ENCODE assay signal across 20 mouse cellular contexts in genomic region chr2:158275349-158275748, GRCm38 (mm10). TPM values are rescaled to one million over a fixed set of nuclear protein-coding genes. Genes with fewer than 3 reads are reported as not detected.
A peak's percentile ranks its signal among the peaks of the same experiment; 100 is the strongest.
DNase-seq lines count a peak whose midpoint lies in the region; ATAC-seq and TF ChIP-seq lines count a peak whose summit lies in the region.
"Had no signal": no experiment of that assay in that cellular context is flagged by ENCODE, and none has a peak within 500 bp of the region (broad histone marks: within the 10 kb centered on the region; RNA-seq: fewer than 3 reads in every experiment).

No protein-coding gene starts in this region.

- no peak for DNase-seq in kidney, adult 2 months
- no peak for DNase-seq in kidney, postnatal 14 days
- DNase-seq in midbrain, embryonic 11.5 days (ENCODE audit: low spot score, missing footprints), result peak; percentile 33
- no peak for DNase-seq in stomach, postnatal 0 days (ENCODE audit: low spot score)
- no peak for DNase-seq in cerebellum, postnatal 14 days
- DNase-seq: cerebellum, adult 8-10 months; embryo, embryonic 11 days; kidney, adult 11 months; lung, postnatal 4 days; midbrain, embryonic 14.5 days; right cerebral cortex, postnatal 4 days had no signal

- peak; percentile 33; the same call in 1 of the 2 replicates for TF ChIP-seq CTCF in kidney, adult 2 months (conservative IDR thresholded peaks at IDR 0.05; ENCODE audit: insufficient read depth, insufficient read length, low read depth, low read length)
- peak; percentile 43; the same call in 1 of the 2 replicates for TF ChIP-seq CTCF in bone marrow, adult 2 months (IDR thresholded peaks at IDR 0.05; ENCODE audit: control insufficient read depth, insufficient read depth, low read length)
- peak; percentile 33 for TF ChIP-seq CTCF in stomach, postnatal 0 days (IDR thresholded peaks at IDR 0.05; ENCODE audit: low read depth)

- no peaks in the 10 kb centered on the region for H3K27me3 ChIP-seq in kidney, adult 2 months (replicated peaks; ENCODE audit: control insufficient read depth, insufficient read depth, low read length)
- H3K27me3 ChIP-seq in midbrain, embryonic 11.5 days (ENCODE audit: control insufficient read depth, insufficient read depth, low read length), result no peaks in the 10 kb centered on the region
- H3K27me3 ChIP-seq in midbrain, embryonic 16.5 days (ENCODE audit: control insufficient read depth, insufficient read depth, low read depth, low read length), result no peaks in the 10 kb centered on the region
- H3K27me3 ChIP-seq in stomach, postnatal 0 days (ENCODE audit: control insufficient read depth, insufficient read depth, low read length), result no peaks in the 10 kb centered on the region
- H3K27me3 ChIP-seq: heart, embryonic 15.5 days; hindbrain, embryonic 12.5 days; limb, embryonic 13.5 days had no signal

- TF ChIP-seq POLR2A in kidney, adult 2 months (IDR thresholded peaks at IDR 0.05; ENCODE audit: low read depth, low read length), result no peak
- no peak for TF ChIP-seq POLR2A in bone marrow, adult 2 months (IDR thresholded peaks at IDR 0.05; ENCODE audit: borderline replicate concordance, control insufficient read depth, low read depth, low read length)

- H3K4me2 ChIP-seq in midbrain, embryonic 11.5 days, result no peak overlapping the region
- no peak overlapping the region for H3K4me2 ChIP-seq in midbrain, embryonic 16.5 days (ENCODE audit: low read length)
- H3K4me2 ChIP-seq in stomach, postnatal 0 days (replicated peaks; ENCODE audit: low read depth), result no peak overlapping the region
- H3K4me2 ChIP-seq: heart, embryonic 15.5 days; hindbrain, embryonic 12.5 days; limb, embryonic 13.5 days had no signal

- no peaks in the 10 kb centered on the region for H3K9me3 ChIP-seq in midbrain, embryonic 11.5 days (ENCODE audit: control insufficient read depth, low read length)
- no peaks in the 10 kb centered on the region for H3K9me3 ChIP-seq in midbrain, embryonic 16.5 days (replicated peaks; ENCODE audit: control insufficient read depth, low read length, poor library complexity, severe bottlenecking)
- no peaks in the 10 kb centered on the region for H3K9me3 ChIP-seq in stomach, postnatal 0 days (ENCODE audit: control insufficient read depth, low read length)
- H3K9me3 ChIP-seq: heart, embryonic 15.5 days; hindbrain, embryonic 12.5 days; limb, embryonic 13.5 days had no signal

- no peak overlapping the region for H3K4me3 ChIP-seq in kidney, adult 2 months (ENCODE audit: insufficient read depth, low read depth, low read length)
- H3K4me3 ChIP-seq in midbrain, embryonic 11.5 days (ENCODE audit: low read depth, low read length), result no peak overlapping the region
- H3K4me3 ChIP-seq in midbrain, embryonic 16.5 days (ENCODE audit: low read depth, low read length), result no peak overlapping the region
- no peak overlapping the region for H3K4me3 ChIP-seq in bone marrow, adult 2 months (replicated peaks; ENCODE audit: control insufficient read depth, low read depth, low read length)
- no peak overlapping the region for H3K4me3 ChIP-seq in stomach, postnatal 0 days (ENCODE audit: low read depth, low read length)
- H3K4me3 ChIP-seq: heart, embryonic 15.5 days; hindbrain, embryonic 12.5 days; limb, embryonic 13.5 days had no signal

- no peak overlapping the region for H3K27ac ChIP-seq in kidney, adult 2 months (ENCODE audit: insufficient read depth, low read depth, low read length)
- H3K27ac ChIP-seq in midbrain, embryonic 11.5 days (ENCODE audit: low read depth, low read length), result no peak overlapping the region
- no peak overlapping the region for H3K27ac ChIP-seq in midbrain, embryonic 16.5 days (ENCODE audit: low read length)
- no peak overlapping the region for H3K27ac ChIP-seq in bone marrow, adult 2 months (ENCODE audit: control insufficient read depth, insufficient read depth, low read depth, low read length, poor library complexity)
- H3K27ac ChIP-seq in stomach, postnatal 0 days (replicated peaks), result no peak overlapping the region
- H3K27ac ChIP-seq: heart, embryonic 15.5 days; hindbrain, embryonic 12.5 days; limb, embryonic 13.5 days had no signal

- 92% methylated on average over 3 of the region's 3 CpGs for WGBS in kidney, adult 2 months
- WGBS in midbrain, embryonic 11.5 days, result 95% methylated on average over 3 of the region's 3 CpGs
- WGBS in midbrain, embryonic 16.5 days, result 97% methylated on average over 3 of the region's 3 CpGs
- WGBS in bone marrow, adult 2 months, result 82% methylated on average over 3 of the region's 3 CpGs
- WGBS in stomach, postnatal 0 days, result 86% methylated on average over 3 of the region's 3 CpGs

- no peak for TF ChIP-seq EP300 in stomach, postnatal 0 days (optimal IDR thresholded peaks at IDR 0.05)

- no peaks in the 10 kb centered on the region for H3K4me1 ChIP-seq in kidney, adult 2 months (ENCODE audit: control insufficient read depth, insufficient read depth, low read length)
- H3K4me1 ChIP-seq in midbrain, embryonic 11.5 days (ENCODE audit: control insufficient read depth, insufficient read depth, low read length), result no peaks in the 10 kb centered on the region
- no peaks in the 10 kb centered on the region for H3K4me1 ChIP-seq in midbrain, embryonic 16.5 days (ENCODE audit: control insufficient read depth, insufficient read depth, low read length)
- no peaks in the 10 kb centered on the region for H3K4me1 ChIP-seq in bone marrow, adult 2 months (ENCODE audit: control insufficient read depth, insufficient read depth, low read length)
- H3K4me1 ChIP-seq in stomach, postnatal 0 days (replicated peaks; ENCODE audit: control insufficient read depth, insufficient read depth), result no peaks in the 10 kb centered on the region
- H3K4me1 ChIP-seq: heart, embryonic 15.5 days had no signal

- no peak for ATAC-seq in midbrain, embryonic 11.5 days (ENCODE audit: low FRiP score)
- no peak for ATAC-seq in midbrain, embryonic 16.5 days
- ATAC-seq in stomach, postnatal 0 days (ENCODE audit: low FRiP score, low TSS enrichment), result no peak

- no peaks in the 10 kb centered on the region for H3K36me3 ChIP-seq in kidney, adult 2 months (ENCODE audit: control insufficient read depth, insufficient read depth, low read length)
- H3K36me3 ChIP-seq in midbrain, embryonic 11.5 days (ENCODE audit: control insufficient read depth, insufficient read depth, low read length), result no peaks in the 10 kb centered on the region
- H3K36me3 ChIP-seq in midbrain, embryonic 16.5 days (ENCODE audit: control insufficient read depth, insufficient read depth, low read length), result no peaks in the 10 kb centered on the region
- H3K36me3 ChIP-seq in stomach, postnatal 0 days (ENCODE audit: control insufficient read depth, insufficient read depth, low read length), result no peaks in the 10 kb centered on the region
- H3K36me3 ChIP-seq: heart, embryonic 15.5 days; hindbrain, embryonic 12.5 days; limb, embryonic 13.5 days had no signal

- no peak overlapping the region for H3K9ac ChIP-seq in midbrain, embryonic 11.5 days (ENCODE audit: low read length)
- H3K9ac ChIP-seq in midbrain, embryonic 16.5 days (ENCODE audit: low read depth, low read length), result no peak overlapping the region
- H3K9ac ChIP-seq in stomach, postnatal 0 days (ENCODE audit: low read length), result no peak overlapping the region
- H3K9ac ChIP-seq: heart, embryonic 15.5 days; hindbrain, embryonic 12.5 days; limb, embryonic 13.5 days had no signal

RNA-seq across cellular contexts. Expression of gene Bpi, which starts 17.5 kb away (rescaled TPM):
- 0.06 and 0.07 TPM in 2 replicates for polyA plus RNA-seq in kidney, adult 2 months (2012; rRNA removed)
- polyA plus RNA-seq in midbrain, embryonic 11.5 days (2014; fragmentation: Nextera tagmentation; extraction: Ambion mirVana), result not detected in 2 replicates
- polyA plus RNA-seq in midbrain, embryonic 16.5 days (2015; fragmentation: Nextera tagmentation; extraction: Ambion mirVana), result not detected in 2 replicates
- not detected in 2 replicates for polyA plus RNA-seq in bone marrow, adult 2 months (2011; ENCODE audit: insufficient read depth, insufficient read length, low replicate concordance, missing spikeins)
- polyA plus RNA-seq in stomach, postnatal 0 days (2015; fragmentation: Nextera tagmentation; extraction: Ambion mirVana), result not detected in 2 replicates
- polyA plus RNA-seq: brain, embryonic 14.5 days; heart, embryonic 15.5 days; hindbrain, embryonic 12.5 days; large intestine, adult 2 months; limb, embryonic 13.5 days; midbrain, embryonic 14.5 days; neural tube, embryonic 11.5 days; stomach, embryonic 14.5 days had no signal

RNA-seq across cellular contexts. Expression of gene Lbp, which starts 30.9 kb away (rescaled TPM):
- polyA plus RNA-seq in kidney, adult 2 months (2012; rRNA removed), result 19.8 and 27.2 TPM in 2 replicates
- polyA plus RNA-seq in midbrain, embryonic 11.5 days (2014; fragmentation: Nextera tagmentation; extraction: Ambion mirVana), result 2.3 and 2.8 TPM in 2 replicates
- polyA plus RNA-seq in midbrain, embryonic 16.5 days (2015; fragmentation: Nextera tagmentation; extraction: Ambion mirVana), result 2.6 and 4.3 TPM in 2 replicates
- 14.8 and 23.0 TPM in 2 replicates for polyA plus RNA-seq in bone marrow, adult 2 months (2011; ENCODE audit: insufficient read depth, insufficient read length, low replicate concordance, missing spikeins)
- polyA plus RNA-seq in stomach, postnatal 0 days (2015; fragmentation: Nextera tagmentation; extraction: Ambion mirVana), result 3.1 and 3.4 TPM in 2 replicates

RNA-seq across cellular contexts. Expression of gene D630003M21Rik, which starts 46.3 kb away (rescaled TPM):
- polyA plus RNA-seq in kidney, adult 2 months (2012; rRNA removed), result 2.0 and 2.5 TPM in 2 replicates
- 0.92 and 0.94 TPM in 2 replicates for polyA plus RNA-seq in midbrain, embryonic 11.5 days (2014; fragmentation: Nextera tagmentation; extraction: Ambion mirVana)
- polyA plus RNA-seq in midbrain, embryonic 16.5 days (2015; fragmentation: Nextera tagmentation; extraction: Ambion mirVana), result 1.7 and 1.8 TPM in 2 replicates
- polyA plus RNA-seq in bone marrow, adult 2 months (2011; ENCODE audit: insufficient read depth, insufficient read length, low replicate concordance, missing spikeins), result 0.23 and 0.35 TPM in 2 replicates
- 1.7 TPM in 2 replicates for polyA plus RNA-seq in stomach, postnatal 0 days (2015; fragmentation: Nextera tagmentation; extraction: Ambion mirVana)
